ENCODE assay signal across 8 mouse cellular contexts in genomic region chr6:6578304-6579149, GRCm38 (mm10). TPM values are rescaled to one million over a fixed set of nuclear protein-coding genes. Genes with fewer than 3 reads are reported as not detected.
DNase-seq lines count a peak whose midpoint lies in the region; ATAC-seq lines count a peak whose summit lies in the region.

Gene Sem1 (minus strand): TSS chr6:6578663.

- H3K4me1 ChIP-seq in hindbrain, embryonic 12.5 days, result peaks cover 8% of the 10 kb centered on the region

- H3K36me3 ChIP-seq in hindbrain, embryonic 12.5 days, result peaks cover 8% of the 10 kb centered on the region; the same call in 1 of the 2 replicates

- DNase-seq in NIH3T3 (ENCODE audit: low read depth), result peak; percentile 97
- peak; percentile 90 to 95 for DNase-seq in cerebellum, postnatal 10 days
- DNase-seq in frontal cortex, postnatal 10 days (ENCODE audit: low spot score in 2 of 2), result peak; percentile 66 to 86
- DNase-seq in layer of hippocampus, postnatal 14 days (ENCODE audit: low spot score in 2 of 2), result peak; percentile 88 to 94
- DNase-seq in lung, postnatal 14 days, result peak; percentile 91
- DNase-seq in retina, adult 2 months (ENCODE audit: low read depth, low spot score), result peak; percentile 88
- DNase-seq in thymus, postnatal 36 days, result peak; percentile 87 to 88

- peak within 1 kb of the TSS; percentile 90 for H3K27ac ChIP-seq in hindbrain, embryonic 12.5 days

- peak; percentile 99 for ATAC-seq in hindbrain, embryonic 12.5 days (ENCODE audit: low FRiP score)

- H3K4me3 ChIP-seq in hindbrain, embryonic 12.5 days, result peak within 1 kb of the TSS; percentile 96

- WGBS in hindbrain, embryonic 12.5 days, result 1% methylated on average over 59 of the region's 59 CpGs

- H3K9me3 ChIP-seq in hindbrain, embryonic 12.5 days (replicated peaks), result no peaks in the 10 kb centered on the region

- peak within 1 kb of the TSS; percentile 96 for H3K9ac ChIP-seq in hindbrain, embryonic 12.5 days

- peak within 1 kb of the TSS; percentile 52 for H3K4me2 ChIP-seq in hindbrain, embryonic 12.5 days (replicated peaks)

- H3K27me3 ChIP-seq in hindbrain, embryonic 12.5 days, result no peaks in the 10 kb centered on the region

RNA-seq across cellular contexts. Expression of gene Sem1, which starts in this region (rescaled TPM):
- 190 and 218 TPM in 2 replicates for polyA plus RNA-seq in hindbrain, embryonic 12.5 days (2016; fragmentation: Nextera tagmentation; extraction: Ambion mirVana)
- total RNA-seq in layer of hippocampus, postnatal 14 days (2021), result 10 to 100 TPM; 55.3 to 59.5 TPM

Comparison
In these comparisons a context has a peak if more than half of its experiments do, and no peak if none do; other contexts are left out.
1. Peak in every context shown above with its lines: DNase-seq, ATAC-seq, H3K4me3 ChIP-seq and H3K27ac ChIP-seq.